Mouse (Mus musculus) heart, embryonic 16.5 days (tissue): ENCODE measurements around the gene Cckar. TPM values are rescaled to one million over a fixed set of nuclear protein-coding genes. Genes with fewer than 3 reads are reported as not detected.
"Not testable (repeated sequence)": the region's sequence is repeated elsewhere in the genome, so short reads cannot be mapped to it uniquely, and the experiment has no call there.

Source experiments
- ATAC-seq: fragments of 200-750 bp; cut with Nextera tagmentation; replicated peaks from 2 replicates; pipeline ENCODE4 v1.8.0; 2017; ENCODE audit warnings: moderate number of reproducible peaks; ENCODE audit not compliant: insufficient read depth, low FRiP score; ENCODE audit errors: extremely low read depth
- H3K27ac ChIP-seq: fragments of 300-500 bp; sonication (generic); 2 replicates; pipeline ENCODE4 v1.5.1; 2014; ENCODE audit warnings: mild to moderate bottlenecking, low read length, control low read depth, moderate library complexity
- H3K27me3 ChIP-seq: fragments of 300-500 bp; sonication (generic); 2 replicates; pipeline ENCODE4 v1.6.1; 2014; ENCODE audit warnings: low read length, mixed read lengths; ENCODE audit not compliant: control insufficient read depth, insufficient read depth
- H3K36me3 ChIP-seq: fragments of 300-500 bp; sonication (generic); 2 replicates; pipeline ENCODE4 v1.6.1; 2014; ENCODE audit not compliant: control insufficient read depth, insufficient read depth
- H3K4me1 ChIP-seq: fragments of 300-500 bp; sonication (generic); 2 replicates; pipeline ENCODE4 v1.6.1; 2014; ENCODE audit warnings: low read length, mixed read lengths; ENCODE audit not compliant: control insufficient read depth, insufficient read depth
- H3K4me2 ChIP-seq: fragments of 300-500 bp; sonication (generic); 2 replicates; pipeline ENCODE4 v1.6.1; 2014; ENCODE audit warnings: low read depth, mild to moderate bottlenecking, control low read depth, low read length
- H3K4me3 ChIP-seq: fragments of 300-500 bp; sonication (generic); 2 replicates; pipeline ENCODE4 v1.5.1; 2014; ENCODE audit warnings: mild to moderate bottlenecking, control low read depth, low read length
- H3K9ac ChIP-seq: fragments of 300-500 bp; sonication (generic); 2 replicates; pipeline ENCODE4 v1.6.1; 2014; ENCODE audit warnings: low read length, control low read depth
- H3K9me3 ChIP-seq: fragments of 300-500 bp; sonication (generic); replicated peaks from 2 replicates; pipeline ENCODE4 v1.6.1; 2016; ENCODE audit warnings: low read length; ENCODE audit not compliant: control insufficient read depth
- WGBS: fragments of 180-500 bp; shearing (Covaris S2); extraction: QIAGEN DNeasy Blood & Tissue Kit; methylation state at CpG from one replicate; pipeline ENCODE4 v1.1.7; 2014; 5-methylcytosine and 5-hydroxymethylcytosine counted together
- polyA plus RNA-seq: library from polyadenylated mRNA; unstranded; fragments of >200 nt; fragmentation: Nextera tagmentation; extraction: Ambion mirVana; gene quantifications from 2 replicates; pipeline ENCODE4 v1.2.1, GENCODE M21; 2015

Cckar gene
- polyA plus RNA-seq, 1 experiment from 2014 or later = 0.96 TPM

GRCm38 (mm10) chr5:53683916-53684315 lies 23.6 kb downstream of the Cckar start:
- no peak overlapping the region for H3K4me2 ChIP-seq
- no peak overlapping the region for H3K9ac ChIP-seq
- no peaks in the 10 kb centered on the region for H3K36me3 ChIP-seq
- peaks cover 3% of the 10 kb centered on the region; the same call in 1 of the 2 replicates for H3K4me1 ChIP-seq
- WGBS = 23% methylated on average over 3 of the region's 3 CpGs
- no peak for ATAC-seq
- H3K9me3 ChIP-seq = peaks cover 3% of the 10 kb centered on the region; the same call in 1 of the 2 replicates
- no peak overlapping the region for H3K27ac ChIP-seq
- no peak overlapping the region for H3K4me3 ChIP-seq
- H3K27me3 ChIP-seq = peaks cover under 1% of the 10 kb centered on the region; the same call in 1 of the 2 replicates

- H3K27me3 ChIP-seq = peaks cover 10% of the 10 kb centered on the region
Observed at GRCm38 (mm10) chr5:53679651-53680050, 27.9 kb downstream of the Cckar start.

GRCm38 (mm10) chr5:53678036-53678767 lies 29.3 kb downstream of the Cckar start:
- Histone ChIP-seq H3K27me3 (peaks cover 10% of the 10 kb centered on the region), H3K4me2 (no peak overlapping the region), H3K9me3 (peaks cover 3% of the 10 kb centered on the region; the same call in 1 of the 2 replicates), H3K4me1 (no peaks in the 10 kb centered on the region), H3K4me3 (no peak overlapping the region), H3K27ac (no peak overlapping the region), H3K9ac (no peak overlapping the region), H3K36me3 (no peaks in the 10 kb centered on the region)
- ATAC-seq = no peak
- 39% methylated on average over 13 of the region's 13 CpGs for WGBS

More at GRCm38 (mm10) chr5:53679651-53680050, 27.9 kb downstream of the Cckar start:
- Histone ChIP-seq H3K27ac (no peak overlapping the region), H3K4me2 (no peak overlapping the region), H3K36me3 (no peaks in the 10 kb centered on the region), H3K4me1 (peaks cover 3% of the 10 kb centered on the region; the same call in 1 of the 2 replicates), H3K9ac (no peak overlapping the region), H3K9me3 (peaks cover 3% of the 10 kb centered on the region; the same call in 1 of the 2 replicates), H3K4me3 (no peak overlapping the region)
- ATAC-seq = no peak
- WGBS = 53% methylated on average over 6 of the region's 6 CpGs

- H3K36me3 ChIP-seq = no peaks in the 10 kb centered on the region
- H3K4me3 ChIP-seq = no peak overlapping the region
- H3K9me3 ChIP-seq = no peaks in the 10 kb centered on the region
- H3K27ac ChIP-seq = no peak overlapping the region
- no peak for ATAC-seq
- peaks cover 10% of the 10 kb centered on the region for H3K27me3 ChIP-seq
- 76% methylated on average over 8 of the region's 8 CpGs for WGBS
- H3K4me2 ChIP-seq = no peak overlapping the region
- no peak overlapping the region for H3K9ac ChIP-seq
- no peaks in the 10 kb centered on the region for H3K4me1 ChIP-seq
Observed at GRCm38 (mm10) chr5:53676671-53677070, 30.8 kb downstream of the Cckar start.

GRCm38 (mm10) chr5:53673493-53674150 lies 33.9 kb downstream of the Cckar start:
- not testable (repeated sequence) for H3K4me3 ChIP-seq, H3K27me3 ChIP-seq, H3K36me3 ChIP-seq, ATAC-seq, H3K4me2 ChIP-seq, H3K9ac ChIP-seq, H3K9me3 ChIP-seq, H3K27ac ChIP-seq, H3K4me1 ChIP-seq
- 96% methylated on average over 5 of the region's 6 CpGs for WGBS

- Histone ChIP-seq H3K4me3 (no peak overlapping the region), H3K4me2 (no peak overlapping the region), H3K36me3 (no peaks in the 10 kb centered on the region), H3K27me3 (0 out of 2 replicates have a peak, but pooled peaks cover 3% of the 10 kb centered on the region), H3K9ac (no peak overlapping the region), H3K27ac (no peak overlapping the region), H3K4me1 (no peaks in the 10 kb centered on the region), H3K9me3 (no peaks in the 10 kb centered on the region)
- 26% methylated on average over 5 of the region's 5 CpGs for WGBS
- peak; percentile 69; the same call in 1 of the 2 replicates for ATAC-seq
Observed at GRCm38 (mm10) chr5:53672352-53672751, 35.2 kb downstream of the Cckar start.

- no peaks in the 10 kb centered on the region for H3K4me1 ChIP-seq
- H3K27ac ChIP-seq = no peak overlapping the region
- no peaks in the 10 kb centered on the region for H3K36me3 ChIP-seq
- no peak overlapping the region for H3K4me3 ChIP-seq
- no peaks in the 10 kb centered on the region for H3K9me3 ChIP-seq
- 48% methylated on average over 4 of the region's 4 CpGs for WGBS
- ATAC-seq = no peak
- no peak overlapping the region for H3K4me2 ChIP-seq
- H3K9ac ChIP-seq = no peak overlapping the region
- H3K27me3 ChIP-seq = 0 out of 2 replicates have a peak, but pooled peaks cover under 1% of the 10 kb centered on the region
Observed at GRCm38 (mm10) chr5:53671507-53671906, 36.0 kb downstream of the Cckar start.

GRCm38 (mm10) chr5:53670321-53670938 lies 37.1 kb downstream of the Cckar start:
- H3K36me3 ChIP-seq = no peaks in the 10 kb centered on the region
- no peak overlapping the region for H3K4me3 ChIP-seq
- H3K9me3 ChIP-seq = no peaks in the 10 kb centered on the region
- no peak for ATAC-seq
- H3K27me3 ChIP-seq = no peaks in the 10 kb centered on the region
- 80% methylated on average over 10 of the region's 10 CpGs for WGBS
- no peak overlapping the region for H3K4me2 ChIP-seq
- no peaks in the 10 kb centered on the region for H3K4me1 ChIP-seq
- no peak overlapping the region for H3K27ac ChIP-seq
- no peak overlapping the region for H3K9ac ChIP-seq

- ATAC-seq = no peak
- WGBS = 78% methylated on average over 5 of the region's 5 CpGs
- Histone ChIP-seq H3K4me1 (no peaks in the 10 kb centered on the region), H3K36me3 (no peaks in the 10 kb centered on the region), H3K4me2 (no peak overlapping the region), H3K9ac (no peak overlapping the region), H3K27me3 (no peaks in the 10 kb centered on the region), H3K27ac (no peak overlapping the region), H3K9me3 (no peaks in the 10 kb centered on the region), H3K4me3 (no peak overlapping the region)
Observed at GRCm38 (mm10) chr5:53668021-53668420, 39.5 kb downstream of the Cckar start.
